Mouse (Mus musculus) cortical plate, adult 2 months (tissue): ENCODE results near the gene Immp2l.

ENCODE experiments used
- CTCF ChIP-seq: fragments of 200-500 bp; IDR thresholded peaks from 2 replicates; pipeline ENCODE4 v1.5.1; 2011; ENCODE audit warnings: mild to moderate bottlenecking, control low read depth, low read length; ENCODE audit not compliant: insufficient read depth; ENCODE audit errors: extremely low read depth
- POLR2A ChIP-seq: fragments of 200-500 bp; IDR thresholded peaks from 2 replicates; pipeline ENCODE4 v1.6.1; 2011; ENCODE audit warnings: mild to moderate bottlenecking, low read length, control low read depth; ENCODE audit not compliant: insufficient read depth; ENCODE audit errors: extremely low read depth

DNA sequence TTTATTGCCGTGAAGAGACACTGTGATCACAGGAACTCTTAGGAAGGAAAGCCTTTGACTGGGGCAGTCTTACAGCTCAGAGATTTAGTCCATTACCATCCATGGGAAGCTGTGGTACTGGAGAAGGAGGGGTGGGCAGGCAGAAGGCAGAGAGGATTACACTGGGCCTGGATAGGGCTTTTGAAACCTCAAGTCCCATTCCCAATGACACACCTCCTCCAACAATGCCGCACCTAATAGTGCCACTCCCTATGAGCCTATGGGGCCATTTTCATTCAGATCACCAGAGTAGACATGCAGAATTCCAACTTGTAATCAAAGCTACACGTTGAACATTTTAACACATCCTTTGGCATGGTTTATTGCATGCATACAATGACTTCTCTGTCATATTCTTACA is 29.0 kb downstream of the Immp2l start:
- TF ChIP-seq CTCF (no peak), POLR2A (no peak)
